Mouse (Mus musculus): Measurements from ENCODE around the gene Stk11. TPM values are rescaled to one million over a fixed set of nuclear protein-coding genes. Genes with fewer than 3 reads are reported as not detected.
A peak's percentile ranks its signal among the peaks of the same experiment; 100 is the strongest.

Stk11 gene
- 15.2 and 16.6 TPM in 2 replicates for polyA plus RNA-seq (2015; fragmentation: Nextera tagmentation; extraction: Ambion mirVana)

DNA sequence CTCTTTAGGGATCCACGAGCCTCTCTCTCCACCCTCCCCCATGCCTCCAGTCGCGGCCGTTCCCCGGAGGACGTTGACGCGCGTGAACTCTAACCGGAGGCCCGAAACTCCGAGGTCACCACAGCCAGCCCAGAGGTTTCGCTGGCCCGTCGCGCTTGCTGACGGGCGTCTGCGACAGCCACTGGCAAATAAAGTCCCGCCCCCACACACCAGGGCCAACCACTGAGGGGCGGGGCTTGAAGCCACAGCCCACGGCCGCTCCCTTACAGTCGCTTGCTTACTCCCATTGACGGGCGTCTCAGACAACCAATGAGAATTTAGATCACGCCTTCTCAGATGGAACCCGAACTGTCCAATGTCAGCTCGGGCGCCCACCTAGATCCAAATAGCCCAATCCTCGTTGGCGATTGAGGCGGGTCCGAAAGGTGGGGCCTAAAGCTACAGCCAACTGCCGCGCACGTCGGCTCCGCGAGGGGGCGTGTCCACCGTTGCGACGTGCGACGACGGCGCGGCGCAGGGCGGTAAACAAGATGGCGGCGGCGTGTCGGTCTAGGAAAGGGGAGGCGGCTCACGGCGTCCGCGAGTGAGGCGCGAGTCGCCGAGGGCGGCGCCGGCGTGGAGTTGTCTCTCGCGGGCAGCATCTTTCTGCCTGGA lies at the start of gene Stk11:
Gene Stk11 (plus strand): TSS at position 514 of the 654 bp plus-strand sequence.
- peak within 1 kb of the TSS; percentile 87 for H3K4me2 ChIP-seq
- peaks cover 45% of the 10 kb centered on the region for H3K4me1 ChIP-seq
- H3K4me3 ChIP-seq: peak within 1 kb of the TSS; percentile 93
- ATAC-seq (ENCODE audit: insufficient number of reproducible peaks, low FRiP score, low TSS enrichment, low read depth): peak; percentile 99
- H3K36me3 ChIP-seq: peaks cover 23% of the 10 kb centered on the region
- H3K27ac ChIP-seq: peak within 1 kb of the TSS; percentile 87
- under 1% methylated on average over 70 of the region's 70 CpGs for WGBS
- no peaks in the 10 kb centered on the region for H3K9me3 ChIP-seq
- H3K27me3 ChIP-seq: no peaks in the 10 kb centered on the region
- peak within 1 kb of the TSS; percentile 91 for H3K9ac ChIP-seq

DNA sequence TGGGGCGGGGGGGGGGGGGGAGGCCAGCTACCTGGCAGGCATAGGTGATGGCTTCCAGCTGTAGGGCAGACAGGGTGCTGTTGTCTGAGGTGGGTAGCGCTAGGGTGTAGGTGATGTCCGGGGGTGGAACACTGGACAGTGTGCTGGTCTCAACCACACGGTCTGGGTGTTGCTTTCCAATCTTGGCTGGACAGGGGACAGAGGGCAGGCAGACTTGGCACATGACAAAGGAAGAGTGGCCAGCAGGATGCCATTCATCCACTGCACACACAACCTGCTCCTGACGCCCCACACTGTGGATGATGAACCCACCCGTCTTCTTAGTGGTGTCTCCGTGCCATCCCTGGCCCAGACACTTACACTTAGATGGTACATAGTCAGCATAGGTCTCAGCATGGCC lies 46.4 kb upstream of the Stk11 start:
- ATAC-seq (ENCODE audit: insufficient number of reproducible peaks, low FRiP score, low TSS enrichment, low read depth): no peak
- WGBS: 91% methylated on average over 6 of the region's 7 CpGs

DNA sequence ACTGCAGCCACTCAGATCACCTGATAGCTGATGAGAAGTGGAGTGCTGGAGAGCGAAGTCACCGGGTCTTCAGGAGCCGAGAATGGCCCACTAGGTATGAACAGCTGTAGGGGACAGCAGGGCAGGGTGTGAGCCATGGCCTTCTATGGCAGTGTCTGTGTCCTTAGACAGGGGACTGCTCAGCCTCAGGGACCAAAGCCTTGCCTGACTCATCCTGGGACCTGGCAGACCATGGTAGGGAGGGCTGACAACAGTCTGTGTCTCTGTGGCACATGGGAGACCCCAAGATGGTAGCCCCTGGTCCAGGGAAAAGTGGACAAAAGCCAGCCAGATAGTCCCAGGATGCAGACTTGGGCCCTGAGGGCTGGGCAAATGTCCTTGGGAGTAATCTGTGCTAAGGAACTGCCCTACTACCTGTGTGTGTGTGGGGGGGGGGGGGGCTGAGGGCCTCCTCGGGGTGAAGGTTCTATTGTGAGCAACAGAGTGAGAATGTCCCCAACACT lies 45.6 kb upstream of the Stk11 start:
- Histone ChIP-seq H3K9me3 (no peaks in the 10 kb centered on the region), H3K9ac (no peak overlapping the region), H3K27me3 (no peaks in the 10 kb centered on the region), H3K27ac (no peak overlapping the region), H3K4me3 (no peak overlapping the region), H3K4me2 (no peak overlapping the region), H3K36me3 (peaks cover 26% of the 10 kb centered on the region), H3K4me1 (peaks cover 19% of the 10 kb centered on the region)
- WGBS: 98% methylated on average over 4 of the region's 4 CpGs
- ATAC-seq (ENCODE audit: insufficient number of reproducible peaks, low FRiP score, low TSS enrichment, low read depth): no peak

More for the DNA sequence above, 46.4 kb upstream of the Stk11 start:
- Histone ChIP-seq H3K27me3 (no peaks in the 10 kb centered on the region), H3K4me2 (no peak overlapping the region), H3K27ac (no peak overlapping the region), H3K9me3 (no peaks in the 10 kb centered on the region), H3K4me1 (peaks cover 12% of the 10 kb centered on the region), H3K9ac (no peak overlapping the region), H3K4me3 (no peak overlapping the region), H3K36me3 (peaks cover 33% of the 10 kb centered on the region)

DNA sequence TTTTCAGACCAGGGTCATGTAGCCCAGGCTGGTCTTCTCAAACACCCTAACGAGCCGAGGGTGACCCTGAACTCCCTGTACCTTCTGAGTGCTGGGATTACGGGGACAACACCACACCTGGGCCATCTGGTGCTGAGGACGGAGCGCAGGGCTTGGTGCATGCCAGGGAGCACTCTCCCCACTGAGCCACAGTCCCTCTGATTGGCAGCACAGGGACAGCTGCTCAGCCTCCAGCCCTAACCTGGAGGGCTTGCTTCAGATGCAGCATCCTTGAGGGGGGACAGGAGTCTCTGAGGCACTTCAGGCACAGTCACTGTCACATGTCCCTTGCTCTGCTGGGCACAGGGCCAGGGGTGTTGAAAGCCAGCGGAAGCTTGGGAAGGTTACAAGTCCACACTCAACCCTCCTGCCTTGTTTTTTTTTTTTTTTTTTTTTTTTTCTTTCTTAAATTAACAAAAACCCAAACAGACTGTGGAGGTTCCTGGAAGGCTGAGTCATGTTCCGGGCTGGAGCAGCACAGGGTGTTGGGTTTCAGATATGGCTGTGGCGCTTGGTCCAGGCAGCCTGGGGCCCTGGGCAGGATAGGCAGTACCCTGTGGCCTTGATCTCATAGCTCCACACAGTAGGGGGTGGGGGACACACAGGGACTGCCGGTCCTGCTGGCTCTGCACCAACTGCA lies 44.6 kb upstream of the Stk11 start:
- no peaks in the 10 kb centered on the region for H3K27me3 ChIP-seq
- ATAC-seq (ENCODE audit: insufficient number of reproducible peaks, low FRiP score, low TSS enrichment, low read depth): peak; percentile 62; the same call in 1 of the 2 replicates
- H3K27ac ChIP-seq: peak overlapping the region; percentile 78
- peaks cover 26% of the 10 kb centered on the region for H3K4me1 ChIP-seq
- peaks cover 22% of the 10 kb centered on the region for H3K36me3 ChIP-seq
- no peak overlapping the region for H3K9ac ChIP-seq
- 44% methylated on average over 9 of the region's 9 CpGs for WGBS
- no peak overlapping the region for H3K4me3 ChIP-seq
- no peak overlapping the region for H3K4me2 ChIP-seq
- no peaks in the 10 kb centered on the region for H3K9me3 ChIP-seq

DNA sequence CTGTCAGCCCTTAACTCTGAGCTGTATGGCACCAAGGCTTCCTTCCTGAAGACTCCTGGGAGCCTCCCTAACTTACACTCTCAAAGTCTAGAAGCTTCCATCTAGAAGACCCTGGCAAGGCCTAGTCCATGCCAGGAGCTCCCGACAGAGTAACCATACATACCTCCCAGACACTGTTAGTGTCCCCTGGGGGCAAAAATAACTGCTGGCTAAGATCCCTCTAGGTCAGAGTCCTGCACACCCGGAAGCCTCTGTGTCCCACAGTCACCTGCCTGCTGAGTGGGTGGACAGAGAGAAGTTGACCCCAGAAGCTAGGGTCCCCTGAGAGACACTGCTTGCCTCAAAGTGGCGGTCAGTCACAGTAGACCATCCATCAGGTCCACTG lies 44.1 kb upstream of the Stk11 start:
- ATAC-seq (ENCODE audit: insufficient number of reproducible peaks, low FRiP score, low TSS enrichment, low read depth): no peak
- H3K9ac ChIP-seq: no peak overlapping the region
- H3K27me3 ChIP-seq: no peaks in the 10 kb centered on the region
- H3K4me1 ChIP-seq: peaks cover 26% of the 10 kb centered on the region
- H3K4me2 ChIP-seq: no peak overlapping the region
- H3K36me3 ChIP-seq: peaks cover 18% of the 10 kb centered on the region
- no peaks in the 10 kb centered on the region for H3K9me3 ChIP-seq
- WGBS: 63% methylated on average over 3 of the region's 3 CpGs
- no peak overlapping the region for H3K4me3 ChIP-seq
- peak overlapping the region; percentile 78 for H3K27ac ChIP-seq

DNA sequence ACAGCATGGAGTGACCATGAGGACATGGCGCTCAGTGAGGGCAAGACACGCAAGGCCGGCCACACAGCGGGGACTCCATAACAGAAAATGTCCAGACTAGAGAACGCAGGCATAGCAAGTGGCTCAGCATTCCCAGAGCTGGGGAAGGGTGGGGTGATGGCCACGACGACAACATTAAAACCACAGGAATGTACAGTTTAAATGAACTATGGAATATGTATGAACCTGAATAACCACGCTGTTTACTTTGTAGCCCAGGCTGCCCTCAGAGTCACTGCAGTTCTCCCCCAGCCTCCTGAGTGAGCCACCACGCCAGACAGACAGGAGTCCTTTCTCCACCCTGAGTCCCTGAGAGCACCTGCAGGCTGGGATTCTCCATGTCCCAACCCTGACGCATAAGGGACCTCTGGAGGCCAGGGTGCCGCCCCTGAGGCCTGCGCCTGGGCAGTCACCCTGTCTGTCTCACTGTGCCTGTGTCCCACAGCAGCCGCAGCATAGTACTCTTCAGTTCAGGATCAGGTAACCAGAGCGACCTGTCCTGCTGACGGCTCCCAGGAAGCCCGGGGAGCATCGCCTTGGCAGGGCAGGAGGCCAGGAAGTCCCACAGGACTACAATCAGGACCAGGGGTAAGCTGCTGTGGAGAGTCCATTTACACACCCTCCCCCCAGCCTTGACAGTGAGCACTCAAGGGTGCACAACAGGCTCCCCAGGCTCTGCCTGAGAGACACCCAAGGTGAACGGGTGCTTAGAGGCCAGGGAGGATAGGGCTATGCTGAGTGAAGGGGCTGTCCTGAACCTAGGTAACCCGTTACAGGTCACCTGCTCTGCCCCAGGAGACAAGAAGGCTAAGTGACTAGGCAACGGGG lies 42.7 kb upstream of the Stk11 start:
- H3K27me3 ChIP-seq: no peaks in the 10 kb centered on the region
- WGBS: 79% methylated on average over 20 of the region's 20 CpGs
- H3K27ac ChIP-seq: peak overlapping the region; percentile 29; the same call in 1 of the 2 replicates
- no peak overlapping the region for H3K9ac ChIP-seq
- H3K4me1 ChIP-seq: peaks cover 26% of the 10 kb centered on the region
- no peak for ATAC-seq (ENCODE audit: insufficient number of reproducible peaks, low FRiP score, low TSS enrichment, low read depth)
- H3K4me3 ChIP-seq: no peak overlapping the region
- H3K4me2 ChIP-seq: no peak overlapping the region
- peaks cover 18% of the 10 kb centered on the region for H3K36me3 ChIP-seq
- H3K9me3 ChIP-seq: no peaks in the 10 kb centered on the region

DNA sequence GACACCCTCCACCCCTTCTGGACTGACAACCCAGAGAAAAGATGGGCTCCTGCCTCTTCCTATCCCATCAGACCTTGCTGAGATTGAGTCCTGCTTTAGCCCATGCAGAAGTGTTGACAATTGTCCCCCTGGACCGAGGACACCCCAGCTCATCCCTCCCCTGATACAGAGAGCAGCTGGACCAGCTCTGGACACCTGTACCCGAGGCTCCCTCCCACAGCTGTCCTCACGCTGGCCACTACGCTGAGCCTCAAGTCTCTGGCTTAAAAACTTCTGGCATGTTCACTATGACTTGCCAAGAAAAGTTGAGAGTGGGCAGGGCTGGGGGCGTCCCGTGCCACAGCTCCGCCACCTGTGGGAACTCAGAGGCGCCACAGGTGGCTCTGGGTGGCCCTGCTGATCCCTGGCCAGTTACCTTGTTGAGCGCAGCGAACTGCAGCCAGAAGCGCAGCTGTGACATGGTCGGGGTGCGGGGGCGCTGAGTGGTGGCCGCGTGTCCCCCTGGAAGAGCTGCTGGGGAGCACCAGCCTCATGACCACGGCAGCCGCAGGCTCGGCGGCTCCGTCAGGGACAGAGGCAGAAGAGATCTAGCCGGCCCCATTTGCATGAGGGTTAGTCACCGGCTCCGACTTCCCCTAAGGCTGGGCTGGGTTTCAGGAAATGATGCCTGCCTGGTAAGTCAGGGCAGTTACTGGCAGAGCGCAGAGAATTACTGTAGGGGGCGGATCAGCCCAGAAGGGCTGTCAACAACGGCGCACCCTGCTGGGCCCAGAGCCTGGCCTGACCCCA lies 40.6 kb upstream of the Stk11 start:
- Histone ChIP-seq H3K27ac (peak overlapping the region; percentile 71), H3K9me3 (no peaks in the 10 kb centered on the region), H3K27me3 (no peaks in the 10 kb centered on the region), H3K4me3 (peak overlapping the region; percentile 26), H3K4me1 (peaks cover 26% of the 10 kb centered on the region), H3K36me3 (peaks cover 28% of the 10 kb centered on the region), H3K9ac (no peak overlapping the region), H3K4me2 (peak overlapping the region; percentile 41)
- WGBS: 17% methylated on average over 28 of the region's 28 CpGs
- ATAC-seq (ENCODE audit: insufficient number of reproducible peaks, low FRiP score, low TSS enrichment, low read depth): no peak

DNA sequence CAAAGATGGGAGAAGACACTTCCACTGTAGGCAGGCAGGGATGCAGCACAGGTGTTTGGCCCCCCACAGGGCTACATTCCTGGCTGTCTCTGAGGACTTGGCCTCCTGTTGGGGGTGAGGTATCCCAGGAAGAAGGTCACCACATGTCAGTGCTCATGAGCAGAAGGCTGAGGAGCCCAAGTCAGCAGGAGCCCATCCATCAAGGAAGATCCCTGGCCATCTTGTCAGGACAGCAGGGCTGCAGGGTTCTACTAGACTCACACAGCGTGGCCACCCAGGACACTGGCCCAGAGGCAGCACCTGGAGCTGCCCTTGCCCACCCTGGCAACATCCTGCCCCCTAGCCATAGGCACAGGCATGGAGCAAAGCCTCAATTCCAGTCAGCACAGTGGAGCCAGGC lies 39.7 kb upstream of the Stk11 start:
- no peak overlapping the region for H3K4me2 ChIP-seq
- H3K27ac ChIP-seq: no peak overlapping the region
- no peak for ATAC-seq (ENCODE audit: insufficient number of reproducible peaks, low FRiP score, low TSS enrichment, low read depth)
- no peaks in the 10 kb centered on the region for H3K27me3 ChIP-seq
- no peaks in the 10 kb centered on the region for H3K9me3 ChIP-seq
- WGBS: 59% methylated on average over 1 of the region's 1 CpGs
- H3K36me3 ChIP-seq: peaks cover 35% of the 10 kb centered on the region
- no peak overlapping the region for H3K9ac ChIP-seq
- H3K4me1 ChIP-seq: peaks cover 23% of the 10 kb centered on the region
- no peak overlapping the region for H3K4me3 ChIP-seq

DNA sequence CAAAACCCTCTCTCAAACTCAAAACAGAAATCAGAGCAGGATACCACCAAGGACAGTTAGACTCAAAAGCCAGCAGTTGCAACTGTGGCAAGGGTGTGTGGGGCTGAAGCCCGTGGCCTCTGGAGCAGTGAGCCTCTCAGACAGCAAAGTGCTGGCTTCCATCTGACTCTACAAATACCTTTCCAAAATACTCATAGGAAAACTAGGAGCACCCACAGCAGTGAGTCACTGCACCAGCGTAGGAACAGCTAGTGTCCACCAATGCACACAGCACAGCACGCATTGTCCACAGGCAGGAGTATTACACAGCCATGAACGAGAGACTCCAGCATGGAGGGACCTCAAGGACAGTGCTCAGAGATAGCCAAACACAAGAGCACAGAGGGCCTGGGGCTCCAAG lies 39.2 kb upstream of the Stk11 start:
- H3K4me1 ChIP-seq: peaks cover 19% of the 10 kb centered on the region
- peaks cover 40% of the 10 kb centered on the region for H3K36me3 ChIP-seq
- H3K27ac ChIP-seq: no peak overlapping the region
- no peak for ATAC-seq (ENCODE audit: insufficient number of reproducible peaks, low FRiP score, low TSS enrichment, low read depth)
- H3K9ac ChIP-seq: no peak overlapping the region
- H3K4me2 ChIP-seq: no peak overlapping the region
- no peaks in the 10 kb centered on the region for H3K9me3 ChIP-seq
- no peak overlapping the region for H3K4me3 ChIP-seq
- 96% methylated on average over 4 of the region's 4 CpGs for WGBS
- no peaks in the 10 kb centered on the region for H3K27me3 ChIP-seq

DNA sequence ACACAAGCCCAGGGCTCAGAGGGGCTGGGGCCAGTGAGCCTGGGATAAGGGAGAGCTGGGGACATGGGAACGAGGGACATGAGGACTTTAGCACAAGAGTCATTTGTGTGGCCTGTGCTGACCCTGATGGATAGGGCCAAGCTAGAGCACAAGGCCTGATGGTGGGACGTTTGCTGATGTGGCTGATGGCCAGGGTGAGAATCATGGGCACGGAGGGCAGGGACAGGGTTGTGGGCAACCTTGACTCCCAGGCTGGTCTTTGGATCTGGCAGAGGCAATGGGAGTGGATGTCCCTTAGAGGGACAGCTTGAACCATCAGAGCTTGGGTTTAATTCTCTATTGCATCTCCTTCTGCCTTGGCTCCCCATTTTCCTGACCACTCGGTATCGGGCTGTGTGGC lies 38.3 kb upstream of the Stk11 start:
- Histone ChIP-seq H3K4me1 (peaks cover 16% of the 10 kb centered on the region), H3K4me2 (no peak overlapping the region), H3K27ac (no peak overlapping the region), H3K9ac (no peak overlapping the region), H3K4me3 (no peak overlapping the region), H3K27me3 (no peaks in the 10 kb centered on the region), H3K9me3 (no peaks in the 10 kb centered on the region), H3K36me3 (peaks cover 49% of the 10 kb centered on the region)
- WGBS: 90% methylated on average over 5 of the region's 5 CpGs
- ATAC-seq (ENCODE audit: insufficient number of reproducible peaks, low FRiP score, low TSS enrichment, low read depth): no peak

DNA sequence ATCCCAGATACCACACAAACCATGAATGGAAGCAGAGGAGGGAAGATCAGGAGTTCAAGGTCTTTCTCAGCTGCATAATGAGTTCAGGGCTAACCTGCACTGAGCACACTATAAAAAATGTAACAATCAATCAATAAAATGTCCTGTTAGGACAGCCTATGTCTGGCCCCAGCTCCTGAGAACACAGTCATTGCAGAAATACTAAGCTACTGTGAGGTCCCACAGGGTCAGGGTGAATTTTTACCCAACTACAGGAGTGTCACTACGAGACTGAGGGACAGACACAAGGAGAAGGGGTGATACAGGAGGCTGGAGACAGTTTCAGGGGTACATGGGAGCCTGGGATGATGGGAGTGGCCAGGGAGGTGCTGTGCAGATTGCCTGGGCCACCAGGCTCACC lies 37.2 kb upstream of the Stk11 start:
- H3K4me1 ChIP-seq: peaks cover 14% of the 10 kb centered on the region
- ATAC-seq (ENCODE audit: insufficient number of reproducible peaks, low FRiP score, low TSS enrichment, low read depth): no peak
- no peaks in the 10 kb centered on the region for H3K9me3 ChIP-seq
- H3K27ac ChIP-seq: no peak overlapping the region
- no peak overlapping the region for H3K4me2 ChIP-seq
- 96% methylated on average over 1 of the region's 1 CpGs for WGBS
- H3K9ac ChIP-seq: no peak overlapping the region
- H3K36me3 ChIP-seq: peaks cover 60% of the 10 kb centered on the region
- H3K27me3 ChIP-seq: no peaks in the 10 kb centered on the region
- no peak overlapping the region for H3K4me3 ChIP-seq
